11 mouse cellular contexts compared by ENCODE assay signal in the genomic region with DNA sequence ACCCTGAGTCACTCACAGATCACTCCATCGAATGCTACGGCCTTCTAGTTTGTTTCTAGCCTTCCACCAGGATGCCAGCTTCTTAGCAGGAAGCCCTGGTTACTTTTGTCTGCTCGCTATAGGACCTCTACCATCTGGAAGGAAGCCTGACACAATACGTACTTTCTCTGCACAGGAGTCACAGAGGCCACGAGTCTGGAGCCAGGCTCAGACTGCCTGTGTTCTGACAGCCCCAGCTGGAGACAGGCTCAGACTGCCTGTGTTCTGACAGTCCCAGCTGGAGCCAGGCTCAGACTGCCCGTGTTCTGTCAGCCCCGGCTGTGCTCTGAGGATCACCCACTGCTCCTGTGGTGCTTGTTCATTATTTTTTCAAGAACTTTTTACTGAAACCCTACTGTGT. TPM values are rescaled to one million over a fixed set of nuclear protein-coding genes. Genes with fewer than 3 reads are reported as not detected.
DNase-seq lines count a peak whose midpoint lies in the region; ATAC-seq and TF ChIP-seq lines count a peak whose summit lies in the region.
"Had no signal": no experiment of that assay in that cellular context is flagged by ENCODE, and none has a peak within 500 bp of the region (broad histone marks: within the 10 kb centered on the region; RNA-seq: fewer than 3 reads in every experiment).

No protein-coding gene starts in this region.

- H3K27ac ChIP-seq in kidney, adult 2 months (ENCODE audit: insufficient read depth, low read depth, low read length), result peak overlapping the region; percentile 80
- no peak overlapping the region for H3K27ac ChIP-seq in neural tube, embryonic 14.5 days (ENCODE audit: low read depth, low read length)
- no peak overlapping the region for H3K27ac ChIP-seq in neural tube, embryonic 15.5 days (replicated peaks)
- no peak overlapping the region for H3K27ac ChIP-seq in hindbrain, embryonic 16.5 days (ENCODE audit: low read depth, low read length)
- H3K27ac ChIP-seq: macrophage had no signal

- no peak for TF ChIP-seq CTCF in kidney, adult 2 months (conservative IDR thresholded peaks at IDR 0.05; ENCODE audit: insufficient read depth, insufficient read length, low read depth, low read length)

- 44% methylated on average over 7 of the region's 7 CpGs for WGBS in kidney, adult 2 months
- 34% methylated on average over 7 of the region's 7 CpGs for WGBS in neural tube, embryonic 14.5 days
- 32% methylated on average over 7 of the region's 7 CpGs for whole genome bisulfite sequencing in neural tube, embryonic 15.5 days
- 19% methylated on average over 7 of the region's 7 CpGs for WGBS in hindbrain, embryonic 16.5 days

- no peaks in the 10 kb centered on the region for H3K36me3 ChIP-seq in kidney, adult 2 months (ENCODE audit: control insufficient read depth, insufficient read depth, low read length)
- H3K36me3 ChIP-seq in neural tube, embryonic 14.5 days (ENCODE audit: control insufficient read depth, insufficient read depth, low read length), result no peaks in the 10 kb centered on the region
- no peaks in the 10 kb centered on the region for H3K36me3 ChIP-seq in neural tube, embryonic 15.5 days
- H3K36me3 ChIP-seq in hindbrain, embryonic 16.5 days (ENCODE audit: control insufficient read depth, insufficient read depth, low read length), result no peaks in the 10 kb centered on the region

- no peaks in the 10 kb centered on the region for H3K9me3 ChIP-seq in neural tube, embryonic 14.5 days (ENCODE audit: control insufficient read depth, low read length)
- H3K9me3 ChIP-seq in neural tube, embryonic 15.5 days (replicated peaks), result no peaks in the 10 kb centered on the region
- no peaks in the 10 kb centered on the region for H3K9me3 ChIP-seq in hindbrain, embryonic 16.5 days (ENCODE audit: control insufficient read depth, low read length)

- no peaks in the 10 kb centered on the region for H3K27me3 ChIP-seq in kidney, adult 2 months (replicated peaks; ENCODE audit: control insufficient read depth, insufficient read depth, low read length)
- H3K27me3 ChIP-seq in neural tube, embryonic 14.5 days (ENCODE audit: control insufficient read depth, insufficient read depth, low read length), result no peaks in the 10 kb centered on the region
- H3K27me3 ChIP-seq in neural tube, embryonic 15.5 days (replicated peaks), result no peaks in the 10 kb centered on the region; the same call in 1 of the 2 replicates
- 0 out of 2 replicates have a peak, but pooled peaks cover 2% of the 10 kb centered on the region for H3K27me3 ChIP-seq in hindbrain, embryonic 16.5 days (replicated peaks; ENCODE audit: control insufficient read depth, insufficient read depth, low read length)

- no peak overlapping the region for H3K9ac ChIP-seq in neural tube, embryonic 14.5 days (replicated peaks; ENCODE audit: low read depth, low read length)
- H3K9ac ChIP-seq in neural tube, embryonic 15.5 days (replicated peaks), result no peak overlapping the region
- H3K9ac ChIP-seq in hindbrain, embryonic 16.5 days (ENCODE audit: low read depth, low read length), result no peak overlapping the region

- no peak overlapping the region for H3K4me2 ChIP-seq in neural tube, embryonic 14.5 days (ENCODE audit: low read depth, low read length)
- H3K4me2 ChIP-seq in neural tube, embryonic 15.5 days, result no peak overlapping the region
- no peak overlapping the region for H3K4me2 ChIP-seq in hindbrain, embryonic 16.5 days (ENCODE audit: low read length)

- H3K4me1 ChIP-seq in kidney, adult 2 months (ENCODE audit: control insufficient read depth, insufficient read depth, low read length), result peaks cover 46% of the 10 kb centered on the region
- H3K4me1 ChIP-seq in neural tube, embryonic 14.5 days (ENCODE audit: control insufficient read depth, insufficient read depth, low read length), result no peaks in the 10 kb centered on the region
- H3K4me1 ChIP-seq in neural tube, embryonic 15.5 days, result 0 out of 2 replicates have a peak, but pooled peaks cover 3% of the 10 kb centered on the region
- H3K4me1 ChIP-seq in hindbrain, embryonic 16.5 days (ENCODE audit: control insufficient read depth, insufficient read depth, low read depth, low read length), result 0 out of 2 replicates have a peak, but pooled peaks cover 2% of the 10 kb centered on the region

- peak; percentile 31; the same call in 1 of the 2 replicates for ATAC-seq in neural tube, embryonic 14.5 days (ENCODE audit: low read depth)
- no peak for ATAC-seq in neural tube, embryonic 15.5 days (ENCODE audit: low FRiP score)
- ATAC-seq in hindbrain, embryonic 16.5 days, result peak; percentile 93

- TF ChIP-seq POLR2A in kidney, adult 2 months (IDR thresholded peaks at IDR 0.05; ENCODE audit: low read depth, low read length), result no peak

- DNase-seq in kidney, adult 2 months, result peak; percentile 35
- DNase-seq in kidney, postnatal 25 days, result no peak
- DNase-seq in spleen, postnatal 36 days (ENCODE audit: low spot score in 2 of 2), result no peak
- DNase-seq in frontal cortex, postnatal 14 days (ENCODE audit: low spot score in 2 of 2), result no peak
- DNase-seq: cerebellum, postnatal 14 days; heart, postnatal 36 days; right cerebral cortex, postnatal 4 days had no signal

- H3K4me3 ChIP-seq in kidney, adult 2 months (ENCODE audit: insufficient read depth, low read depth, low read length), result no peak overlapping the region
- no peak overlapping the region for H3K4me3 ChIP-seq in neural tube, embryonic 14.5 days (ENCODE audit: low read depth, low read length)
- H3K4me3 ChIP-seq in neural tube, embryonic 15.5 days (replicated peaks), result no peak overlapping the region
- no peak overlapping the region for H3K4me3 ChIP-seq in hindbrain, embryonic 16.5 days (ENCODE audit: low read length)

RNA-seq across cellular contexts. Expression of a gene that starts 10.8 kb away (rescaled TPM):
- polyA plus RNA-seq in kidney, adult 2 months (2012; rRNA removed), result 56.6 and 60.7 TPM in 2 replicates
- polyA plus RNA-seq in neural tube, embryonic 14.5 days (2014; fragmentation: Nextera tagmentation; extraction: Ambion mirVana), result 22.7 and 28.6 TPM in 2 replicates
- polyA plus RNA-seq in neural tube, embryonic 15.5 days (2015; fragmentation: Nextera tagmentation; extraction: Ambion mirVana), result 18.1 and 18.9 TPM in 2 replicates
- 20.4 and 25.2 TPM in 2 replicates for polyA plus RNA-seq in hindbrain, embryonic 16.5 days (2015; fragmentation: Nextera tagmentation; extraction: Ambion mirVana)

RNA-seq across cellular contexts. Expression of a gene that starts 42.6 kb away (rescaled TPM):
- 0.04 and 0.09 TPM in 2 replicates for polyA plus RNA-seq in kidney, adult 2 months (2012; rRNA removed)
- polyA plus RNA-seq in neural tube, embryonic 14.5 days (2014; fragmentation: Nextera tagmentation; extraction: Ambion mirVana), result 0.12 TPM in 1 of 2 replicates, not detected in the other
- polyA plus RNA-seq in neural tube, embryonic 15.5 days (2015; fragmentation: Nextera tagmentation; extraction: Ambion mirVana), result not detected in 2 replicates
- polyA plus RNA-seq in hindbrain, embryonic 16.5 days (2015; fragmentation: Nextera tagmentation; extraction: Ambion mirVana), result 0.17 TPM in 1 of 2 replicates, not detected in the other
- polyA plus RNA-seq: macrophage had no signal
